Mouse (Mus musculus) left cerebral cortex, postnatal 4 days (tissue): ENCODE measurements at regions not wholly inside any gene's neighbourhood (a gene's known extent, or its start where the extent isn't known, plus 50 kb on each side); places are given as distances from the start of the nearest gene placed in this dataset.

Source experiments
- DNase-seq: peaks from one replicate; pipeline ENCODE4 v3.0.0-alpha.2; 2022
- intact Hi-C: fragments of 180-260 bp; cut with DNase I; formaldehyde crosslinking; loops from one replicate; pipeline ENCODE4 v1.15.1; 2025

- no peak for DNase-seq
- intact Hi-C loops, result no loop called here
Measured at GRCm38 (mm10) chr1:119147506-119147905, 94.1 kb upstream of the Gli2 start.

DNA sequence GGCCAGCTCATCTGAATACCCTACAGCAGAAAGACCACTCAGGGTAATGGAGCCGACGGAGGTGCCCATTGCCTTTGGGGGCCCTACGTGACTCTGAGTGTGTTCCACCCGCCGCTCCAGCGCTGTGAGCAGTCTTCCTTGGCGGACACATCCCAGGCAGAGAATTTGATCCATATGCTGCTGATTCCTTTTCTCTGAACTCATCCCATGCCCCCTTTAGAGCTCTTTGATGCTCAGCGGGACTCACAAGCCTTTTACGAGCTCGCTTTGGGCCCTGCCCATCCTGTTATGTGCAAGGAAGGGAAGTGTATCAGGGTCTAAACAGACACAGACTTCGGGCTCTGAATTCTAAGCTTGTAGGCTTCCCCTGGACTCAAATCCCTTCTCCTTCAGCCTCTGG lies 90.4 kb upstream of the Gli2 start:
- intact Hi-C loops, result no loop called here
- DNase-seq, result no peak

DNA sequence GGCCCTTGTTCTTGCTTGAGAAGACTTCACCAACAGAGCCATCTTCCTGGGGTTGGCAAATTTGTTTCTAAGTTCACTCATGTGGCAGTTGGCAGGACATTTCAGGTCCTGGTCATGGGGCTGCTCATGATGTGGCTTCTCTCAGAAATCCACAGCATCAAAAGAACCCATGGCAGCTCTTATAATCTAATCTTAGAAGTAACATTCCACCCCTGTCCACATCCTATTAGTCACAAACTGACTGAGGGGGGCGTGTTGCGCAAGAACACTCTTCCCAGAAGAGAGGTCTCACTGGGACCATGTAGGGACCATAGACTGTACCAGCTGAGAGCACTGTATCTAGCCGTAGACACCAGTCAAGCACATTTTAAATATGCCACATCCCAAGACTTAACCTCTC lies 75.6 kb upstream of the Gli2 start:
- intact Hi-C loops, result no loop called here
- no peak for DNase-seq

- DNase-seq, result no peak
- intact Hi-C loops, result no loop called here
Measured at GRCm38 (mm10) chr1:119125561-119125960, 72.1 kb upstream of the Gli2 start.

DNA sequence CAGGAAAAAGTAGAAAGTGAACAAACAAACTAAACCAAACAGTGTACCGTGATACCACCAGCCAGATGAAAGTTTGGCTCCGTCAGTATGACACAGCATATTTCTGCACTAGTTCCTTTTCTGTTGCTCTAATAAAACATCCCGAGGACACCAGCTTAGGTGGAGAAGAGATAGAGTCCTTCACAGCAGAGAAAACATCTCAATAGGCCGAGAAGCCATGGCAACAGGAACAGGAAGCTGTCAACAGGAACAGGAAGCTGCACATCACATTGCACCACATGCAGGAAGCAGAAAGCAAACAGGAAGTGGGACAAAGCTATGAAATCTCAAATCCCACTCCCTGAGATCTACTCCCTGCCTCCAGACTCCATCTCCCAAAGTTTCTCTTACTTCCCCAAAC lies 71.4 kb upstream of the Gli2 start:
- intact Hi-C loops, result no loop called here
- no peak for DNase-seq

DNA sequence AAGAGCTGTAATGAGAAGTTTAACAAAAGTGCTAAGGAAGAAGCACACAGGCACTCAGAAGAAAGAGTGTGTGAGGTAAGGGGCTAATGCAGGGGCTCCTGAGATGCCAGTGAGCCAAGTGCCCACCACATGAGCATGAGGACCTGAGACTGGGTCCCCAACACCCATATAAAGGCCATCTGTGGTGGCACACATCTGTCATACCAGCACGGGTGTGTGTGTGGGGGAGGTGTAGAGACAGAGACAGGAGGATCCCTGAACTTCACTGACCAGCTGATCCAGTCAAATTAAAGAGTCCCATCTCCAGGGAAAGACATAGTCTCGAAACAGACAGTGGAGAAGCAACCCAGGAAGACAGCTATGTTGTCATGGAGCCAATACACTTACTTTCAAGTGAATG lies 70.6 kb upstream of the Gli2 start:
- no peak for DNase-seq
- intact Hi-C loops, result no loop called here

DNA sequence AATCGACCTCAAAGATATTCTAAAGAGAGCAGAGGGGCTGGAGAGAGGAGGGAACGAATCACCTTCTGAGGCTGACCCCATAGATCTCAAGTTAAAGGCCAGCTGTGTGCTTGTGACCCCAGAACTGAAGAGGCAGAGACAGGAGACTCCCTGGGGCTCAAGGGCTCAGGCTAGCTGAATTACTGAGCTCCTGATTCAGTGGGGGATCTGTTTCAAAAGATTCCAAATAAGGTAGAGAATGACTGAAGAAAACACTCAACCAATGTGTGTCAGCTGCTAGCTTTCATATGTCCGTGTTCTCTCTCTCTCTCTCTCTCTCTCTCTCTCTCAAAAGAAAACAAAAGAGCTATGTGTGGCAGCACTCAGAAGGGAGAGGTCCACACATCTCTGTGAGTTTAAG lies 70.0 kb upstream of the Gli2 start:
- DNase-seq, result no peak
- intact Hi-C loops, result no loop called here

GRCm38 (mm10) chr1:119122975-119123374 lies 69.6 kb upstream of the Gli2 start:
- intact Hi-C loops, result no loop called here
- no peak for DNase-seq

- peak; percentile 50 for DNase-seq
- intact Hi-C loops, result no loop called here
Measured at GRCm38 (mm10) chr1:119119863-119120569, 66.6 kb upstream of the Gli2 start.

- intact Hi-C loops, result no loop called here
- peak; percentile 66 for DNase-seq
Measured at GRCm38 (mm10) chr1:119115106-119115674, 61.8 kb upstream of the Gli2 start.

- intact Hi-C loops, result no loop called here
- no peak for DNase-seq
Measured at GRCm38 (mm10) chr1:119108578-119108977, 55.2 kb upstream of the Gli2 start.

DNA sequence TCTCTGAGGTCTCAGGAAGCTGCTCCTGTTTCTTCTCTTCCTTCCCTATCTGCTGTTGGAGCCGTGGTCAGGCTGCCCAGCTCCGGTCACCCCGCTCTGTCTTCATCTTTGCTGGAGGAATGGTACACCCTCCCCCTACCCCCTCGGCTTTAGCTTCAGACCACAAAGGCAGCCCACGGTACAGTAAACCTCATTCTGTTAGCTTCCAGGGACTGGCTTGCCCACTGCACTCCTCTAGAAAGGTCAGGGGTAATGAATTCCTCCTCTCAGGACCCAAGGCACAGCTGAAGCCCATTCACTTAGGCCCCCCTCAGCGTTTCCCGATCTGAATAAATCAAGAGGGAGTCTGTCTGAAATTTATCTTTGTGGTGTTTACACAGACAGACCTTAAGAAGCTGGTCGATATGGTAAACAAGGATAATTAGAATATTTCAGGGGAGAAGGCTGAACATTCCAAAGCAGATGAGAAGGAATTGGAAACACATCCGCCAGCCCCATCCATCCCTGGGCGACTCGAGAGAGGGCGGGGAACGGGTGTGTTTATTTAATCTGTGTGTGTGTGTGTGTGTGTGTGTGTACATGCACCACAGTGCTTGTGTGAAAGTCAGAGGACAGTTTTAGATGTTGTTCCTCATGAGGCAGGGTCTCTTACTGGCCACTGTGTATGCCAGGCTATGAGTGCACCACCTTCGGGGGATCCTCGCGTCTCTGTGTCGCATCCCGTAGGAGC lies 53.0 kb upstream of the Gli2 start:
- intact Hi-C loops, result no loop called here
- DNase-seq, result no peak
